Mouse (Mus musculus) lung, postnatal 4 days (tissue): ENCODE data around the gene Magi3.
A peak's percentile ranks its signal among the peaks of the same experiment; 100 is the strongest.

Source experiments
- DNase-seq, 2 experiments: peaks; one replicate each; pipeline ENCODE4 v3.0.0; 2021

Magi3 gene

DNA sequence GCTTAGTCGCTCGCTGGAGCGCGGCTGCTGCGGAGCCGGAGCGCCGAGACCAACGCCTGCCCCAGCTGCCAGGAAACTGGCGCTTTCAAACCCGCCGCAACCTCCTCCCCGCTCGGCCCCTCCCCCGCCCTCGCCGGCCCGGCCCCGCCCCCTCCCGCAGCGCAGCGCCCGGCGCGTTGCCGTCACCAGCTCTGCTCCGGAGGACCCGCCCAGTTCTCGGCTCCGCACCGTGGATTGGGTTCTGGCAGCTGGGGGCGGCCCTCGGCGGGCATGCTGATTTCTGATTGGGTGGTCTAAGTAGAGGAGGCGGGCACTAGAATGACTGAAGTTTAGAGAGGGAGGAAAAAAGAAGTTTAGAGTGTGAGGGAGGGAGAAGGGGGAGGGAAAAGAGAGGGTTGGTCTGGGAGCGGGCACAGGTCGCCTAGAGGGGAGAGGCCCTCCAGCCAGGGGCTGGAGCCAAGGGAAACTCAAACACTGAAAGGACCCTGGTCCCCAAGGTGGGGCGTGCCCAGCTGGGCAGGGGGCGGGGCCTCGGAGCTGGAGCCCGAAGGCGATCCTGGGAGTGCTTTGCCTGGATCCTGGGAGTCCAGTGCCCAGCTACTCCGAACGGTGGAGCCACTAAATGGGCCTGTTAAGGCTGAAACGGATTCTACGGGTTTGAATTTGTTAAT is at the start of gene Magi3:
TSS of gene Magi3 (minus strand) at position 80 of the 671 bp plus-strand sequence.
- peak; percentile 99 for DNase-seq

DNA sequence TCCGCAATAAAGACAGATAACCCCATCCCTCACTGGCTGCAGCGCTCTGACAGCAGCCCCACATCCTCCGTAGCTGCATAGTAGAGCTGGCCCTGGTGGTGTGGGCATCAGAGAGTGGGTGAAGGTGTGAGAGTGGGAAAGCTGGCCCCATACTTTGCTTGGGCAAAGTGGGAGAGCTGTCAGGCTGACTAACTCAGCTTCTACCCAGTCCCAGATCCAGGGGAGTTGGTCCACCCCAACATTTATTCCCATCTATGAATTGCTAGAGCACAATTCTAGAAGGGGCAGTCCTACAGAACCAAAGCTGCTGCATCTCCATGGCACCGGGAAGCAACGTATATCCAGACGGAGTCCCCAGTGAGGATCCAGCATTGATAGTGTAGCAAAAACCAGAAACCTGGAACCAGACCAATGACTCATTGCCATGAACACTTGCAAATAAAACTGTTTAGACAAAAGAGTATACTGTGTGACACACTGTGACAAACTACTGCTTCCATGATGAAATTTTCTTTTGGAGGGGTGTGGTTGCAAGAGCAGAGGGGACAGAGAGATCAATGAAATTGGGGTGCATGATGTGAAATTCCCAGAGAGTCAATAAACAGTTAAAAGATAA is 44.5 kb upstream of the Magi3 start:
- DNase-seq = no peak

GRCm38 (mm10) chr3:104260221-104260620 is 40.0 kb upstream of the Magi3 start:
- DNase-seq = no peak

DNA sequence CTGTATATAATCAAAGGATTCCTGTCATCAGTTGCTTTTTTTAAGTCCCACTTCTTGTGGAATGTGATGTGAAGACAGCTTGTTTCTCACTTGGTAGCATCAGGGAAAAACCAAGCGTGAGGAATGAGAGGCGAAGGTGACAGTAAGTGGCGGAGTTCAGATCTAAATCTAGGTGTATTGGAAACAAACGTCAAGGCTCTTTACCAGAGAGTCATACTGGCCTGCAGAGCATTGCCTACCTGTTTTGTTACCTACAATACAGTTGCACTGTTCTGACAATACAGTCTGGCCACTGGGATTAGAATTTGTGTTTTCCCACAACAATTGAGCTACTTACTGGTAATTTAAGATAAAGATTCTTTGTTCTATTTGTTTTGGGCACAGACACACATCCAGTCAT is 39.0 kb upstream of the Magi3 start:
- DNase-seq = no peak

GRCm38 (mm10) chr3:104257041-104257440 is 36.9 kb upstream of the Magi3 start:
- DNase-seq = no peak

- no peak for DNase-seq
These were observed 33.6 kb upstream of the Magi3 start for GRCm38 (mm10) chr3:104253760-104254159.

- no peak for DNase-seq
These were observed 27.7 kb upstream of the Magi3 start for GRCm38 (mm10) chr3:104247850-104248249.

GRCm38 (mm10) chr3:104247057-104247456 is 26.9 kb upstream of the Magi3 start:
- DNase-seq = no peak

DNA sequence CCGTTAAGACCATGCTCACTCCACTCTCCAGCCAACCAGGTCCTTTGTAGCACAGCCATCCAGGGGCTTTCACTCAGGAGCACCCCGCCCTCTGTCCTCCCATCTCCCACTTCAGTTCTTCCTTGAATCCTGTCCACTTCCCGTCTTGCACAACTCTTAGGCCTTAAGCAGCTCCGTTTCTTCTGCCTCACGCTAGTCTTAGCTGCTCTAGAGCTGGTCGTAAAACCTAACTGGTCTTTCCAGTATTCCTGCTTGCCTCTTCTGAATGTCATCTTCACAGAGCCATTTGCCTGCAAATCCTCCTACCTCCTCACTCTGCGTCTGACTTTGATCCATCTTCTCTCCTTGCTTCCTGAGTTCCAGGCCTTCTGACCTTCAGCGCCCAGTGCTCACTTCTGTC is 24.2 kb upstream of the Magi3 start:
- no peak for DNase-seq

DNA sequence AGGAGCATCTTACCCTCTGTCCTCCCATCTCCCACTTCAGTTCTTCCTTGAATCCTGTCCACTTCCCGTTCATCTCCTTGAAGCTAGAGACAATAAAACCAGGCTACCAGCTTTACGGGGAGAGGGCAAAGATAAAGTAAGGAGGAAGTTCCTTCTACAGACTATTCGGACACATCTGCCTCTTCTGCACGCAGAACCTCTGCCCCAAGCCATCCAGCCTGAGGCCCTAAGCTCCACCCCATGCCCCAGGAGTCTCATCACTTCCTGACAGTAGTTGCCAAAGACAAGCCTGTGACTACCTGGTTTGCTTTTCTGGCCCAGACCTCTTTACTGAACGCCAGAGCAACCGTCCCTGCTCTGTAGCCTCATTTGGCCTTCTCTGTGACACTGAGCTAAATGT is 23.8 kb upstream of the Magi3 start:
- no peak for DNase-seq

- DNase-seq = no peak
These were observed 19.6 kb upstream of the Magi3 start for GRCm38 (mm10) chr3:104239785-104240184.

- DNase-seq = no peak
These were observed 19.2 kb upstream of the Magi3 start for GRCm38 (mm10) chr3:104239376-104239775.

GRCm38 (mm10) chr3:104237846-104238440 is 17.8 kb upstream of the Magi3 start:
- no peak for DNase-seq

DNA sequence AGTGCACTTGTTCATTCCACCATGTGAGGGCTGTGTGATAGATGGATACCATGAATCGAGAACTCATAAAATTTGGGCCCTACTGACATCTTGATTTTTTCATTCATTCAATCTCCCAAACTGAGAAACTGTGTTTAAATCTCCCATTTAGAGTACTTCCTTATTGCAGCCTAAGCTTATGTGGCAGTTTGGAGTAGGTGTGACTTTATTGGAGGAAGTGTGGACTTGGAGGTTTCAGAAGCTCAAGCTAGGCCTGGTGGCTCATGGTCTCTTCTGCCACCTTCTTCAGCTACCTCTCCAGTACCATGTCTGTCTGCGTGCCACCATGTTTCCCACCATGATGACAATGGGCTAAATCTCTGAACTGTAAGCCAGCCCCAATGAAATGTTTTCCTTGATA is 15.9 kb upstream of the Magi3 start:
- DNase-seq = no peak

DNA sequence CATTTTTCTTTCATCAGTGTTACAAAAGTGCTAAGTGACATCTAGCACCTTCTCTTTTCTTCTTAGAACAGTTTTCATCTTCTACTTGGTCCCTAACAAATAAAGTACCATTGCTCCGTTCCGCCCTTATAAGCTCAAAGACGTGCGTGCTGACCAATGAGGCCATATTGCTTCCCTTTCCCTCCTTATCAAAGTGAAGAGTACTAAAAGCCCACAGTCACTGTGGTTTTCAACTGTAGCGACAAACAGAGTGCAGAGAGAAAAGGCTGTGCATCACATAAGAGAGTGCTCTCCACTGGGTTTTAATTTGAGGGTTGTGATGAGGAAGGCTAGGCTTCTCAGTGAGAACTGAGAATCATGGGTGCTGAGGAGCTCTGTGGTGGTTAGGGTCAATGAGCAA is 14.9 kb upstream of the Magi3 start:
- DNase-seq = no peak

GRCm38 (mm10) chr3:104233366-104234312 is 13.5 kb upstream of the Magi3 start:
- no peak for DNase-seq

DNA sequence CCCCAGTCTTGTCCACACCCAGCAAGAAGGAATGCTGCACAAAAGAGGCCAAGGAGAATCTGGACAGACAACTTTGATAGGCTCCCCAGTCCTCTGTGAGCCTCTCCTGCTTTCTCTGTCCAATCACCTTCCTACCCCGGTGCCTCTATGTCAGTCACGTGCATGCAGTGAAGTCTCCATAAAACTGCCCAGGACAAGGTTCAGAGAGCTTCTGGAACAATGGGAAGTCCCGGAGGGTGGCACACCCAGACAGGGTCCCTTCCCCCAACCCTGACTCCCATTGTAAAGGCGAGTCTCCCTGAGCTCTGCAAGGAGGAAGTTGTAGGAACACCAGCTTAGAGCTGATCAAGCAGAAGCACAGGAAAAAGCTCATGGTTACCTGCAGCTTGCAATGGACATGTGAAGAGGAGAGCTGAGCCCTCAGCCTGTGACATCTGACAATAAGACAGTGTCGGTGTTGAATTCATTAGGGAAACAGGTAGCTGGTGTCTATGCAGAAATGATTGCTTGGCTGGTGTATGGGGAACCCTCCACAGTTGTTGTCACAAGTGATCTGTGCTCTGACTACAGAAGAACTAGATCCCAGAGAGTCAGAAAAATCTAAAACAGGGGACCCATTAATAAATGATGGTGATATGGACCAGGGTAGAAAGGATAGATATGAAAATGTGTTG is 7.4 kb upstream of the Magi3 start:
- DNase-seq = peak; percentile 54 to 70

DNA sequence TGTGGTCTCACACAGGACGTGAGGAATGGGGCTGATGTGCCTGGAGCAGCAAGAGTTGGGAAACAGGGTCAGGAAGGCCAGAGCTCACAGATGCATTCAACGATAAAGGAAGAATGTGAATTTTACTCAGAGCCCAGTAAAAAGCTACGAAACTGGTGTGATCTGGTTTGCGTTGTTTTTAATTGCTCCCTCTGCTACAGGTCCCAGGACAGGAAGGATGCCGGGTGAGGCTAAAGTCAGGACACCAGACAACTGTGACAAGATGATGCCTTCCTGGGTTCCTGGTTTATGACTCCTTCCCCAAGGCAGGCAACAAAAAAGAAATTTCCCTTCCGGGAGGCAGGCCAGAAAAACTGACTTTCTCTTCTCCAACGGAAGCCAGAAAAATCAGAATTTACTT is 6.6 kb upstream of the Magi3 start:
- DNase-seq = no peak

GRCm38 (mm10) chr3:104221156-104221555 is 982 bp upstream of the Magi3 start:
- peak in 1 of 2 experiments; percentile 15 for DNase-seq

GRCm38 (mm10) chr3:104219531-104220294 is 461 bp downstream of the Magi3 start:
- DNase-seq = peak; percentile 67 to 74

GRCm38 (mm10) chr3:104218926-104219325 is 1.2 kb downstream of the Magi3 start:
- DNase-seq = peak; percentile 37 to 40

- DNase-seq = no peak
These were observed 30.4 kb downstream of the Magi3 start for GRCm38 (mm10) chr3:104189823-104190222.
